Mouse (Mus musculus) olfactory bulb, adult 2 months (tissue): Measurements from ENCODE around the gene Srm.
A peak's percentile ranks its signal among the peaks of the same experiment; 100 is the strongest.

Experiments
- CTCF ChIP-seq: fragments of 200-500 bp; IDR thresholded peaks from 2 replicates; pipeline ENCODE4 v1.5.1; 2012; ENCODE audit warnings: low read depth, mild to moderate bottlenecking, low read length, moderate library complexity; ENCODE audit not compliant: insufficient read depth
- POLR2A ChIP-seq: fragments of 200-500 bp; IDR thresholded peaks from 2 replicates; pipeline ENCODE4 v1.6.1; 2012; ENCODE audit warnings: mild to moderate bottlenecking, low read depth, low read length, moderate library complexity; ENCODE audit not compliant: insufficient read depth

DNA sequence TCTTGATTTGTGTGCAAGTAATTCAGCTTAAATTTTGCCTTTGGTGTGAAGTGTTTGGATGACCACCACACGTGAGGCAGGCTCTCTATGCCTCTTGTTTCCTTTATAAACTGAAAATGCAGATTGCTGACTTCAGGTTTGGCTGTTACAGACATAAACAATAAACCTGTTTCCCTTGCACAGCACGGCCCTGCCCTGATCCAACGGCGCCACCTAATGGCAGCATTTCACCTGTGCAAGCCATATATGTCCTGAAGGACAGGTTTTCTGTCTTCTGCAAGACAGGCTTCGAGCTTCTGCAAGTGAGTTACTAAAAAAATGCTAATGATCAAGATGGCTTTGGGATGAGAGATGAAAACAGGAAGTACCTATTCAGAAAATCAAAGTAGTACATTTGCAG lies 16.5 kb downstream of the Srm start:
- TF ChIP-seq CTCF (peak; percentile 47; the same call in 1 of the 2 replicates), POLR2A (no peak)
